Mouse (Mus musculus) neural tube, embryonic 14.5 days (tissue): ENCODE data around the gene Hoxd3. TPM values are rescaled to one million over a fixed set of nuclear protein-coding genes. Genes with fewer than 3 reads are reported as not detected.

Experiments used
- ATAC-seq: fragments of 200-750 bp; cut with Nextera tagmentation; 2 replicates; pipeline ENCODE4 v1.8.0; 2017; ENCODE audit warnings: low read depth, mild to moderate bottlenecking, moderate TSS enrichment, moderate library complexity
- H3K27ac ChIP-seq: fragments of 300-500 bp; sonication (generic); 2 replicates; pipeline ENCODE4 v1.5.1; 2014; ENCODE audit warnings: low read depth, mild to moderate bottlenecking, control low read depth, low read length, moderate library complexity, mixed read lengths
- H3K27me3 ChIP-seq: fragments of 300-500 bp; sonication (generic); 2 replicates; pipeline ENCODE4 v1.6.1; 2014; ENCODE audit warnings: low read length; ENCODE audit not compliant: control insufficient read depth, insufficient read depth
- H3K36me3 ChIP-seq: fragments of 300-500 bp; sonication (generic); 2 replicates; pipeline ENCODE4 v1.6.1; 2014; ENCODE audit warnings: low read length, mixed read lengths; ENCODE audit not compliant: control insufficient read depth, insufficient read depth
- H3K4me1 ChIP-seq: fragments of 300-500 bp; sonication (generic); 2 replicates; pipeline ENCODE4 v1.6.1; 2014; ENCODE audit warnings: low read length; ENCODE audit not compliant: control insufficient read depth, insufficient read depth
- H3K4me2 ChIP-seq: fragments of 300-500 bp; sonication (generic); 2 replicates; pipeline ENCODE4 v1.6.1; 2014; ENCODE audit warnings: mild to moderate bottlenecking, low read depth, low read length, control low read depth
- H3K4me3 ChIP-seq: fragments of 300-500 bp; sonication (generic); 2 replicates; pipeline ENCODE4 v1.5.1; 2014; ENCODE audit warnings: low read depth, low read length, control low read depth, mixed read lengths
- H3K9ac ChIP-seq: fragments of 300-500 bp; sonication (generic); replicated peaks from 2 replicates; pipeline ENCODE4 v1.6.1; 2014; ENCODE audit warnings: low read depth, mild to moderate bottlenecking, control low read depth, low read length, mixed read lengths
- H3K9me3 ChIP-seq: fragments of 300-500 bp; sonication (generic); 2 replicates; pipeline ENCODE4 v1.6.1; 2016; ENCODE audit warnings: low read length; ENCODE audit not compliant: control insufficient read depth
- WGBS: fragments of 180-500 bp; shearing (Covaris S2); extraction: QIAGEN DNeasy Blood & Tissue Kit; methylation state at CpG from one replicate; pipeline ENCODE4 v1.1.7; 2014; 5-methylcytosine and 5-hydroxymethylcytosine counted together
- polyA plus RNA-seq: library from polyadenylated mRNA; unstranded; fragments of >200 nt; fragmentation: Nextera tagmentation; extraction: Ambion mirVana; gene quantifications from 2 replicates; pipeline ENCODE4 v1.2.1, GENCODE M21; 2014

Hoxd3 gene
- polyA plus RNA-seq, 1 experiment from 2014 or later, result 13.5 TPM

GRCm38 (mm10) chr2:74683471-74683951, 28.2 kb upstream of the Hoxd3 start:
- no peaks in the 10 kb centered on the region for H3K36me3 ChIP-seq
- WGBS, result under 1% methylated on average over 18 of the region's 18 CpGs
- peak overlapping the region; percentile 81; the same call in 1 of the 2 replicates for H3K27ac ChIP-seq
- H3K9me3 ChIP-seq, result no peaks in the 10 kb centered on the region
- peak overlapping the region; percentile 66 for H3K9ac ChIP-seq
- 0 out of 2 replicates have a peak, but pooled peaks cover 4% of the 10 kb centered on the region for H3K4me1 ChIP-seq
- ATAC-seq, result peak; percentile 45
- H3K27me3 ChIP-seq, result peaks cover 45% of the 10 kb centered on the region
- peak overlapping the region; percentile 42 for H3K4me3 ChIP-seq
- peak overlapping the region; percentile 41 for H3K4me2 ChIP-seq

- Histone ChIP-seq H3K4me1 (0 out of 2 replicates have a peak, but pooled peaks cover 4% of the 10 kb centered on the region), H3K4me3 (peak overlapping the region; percentile 42), H3K9ac (peak overlapping the region; percentile 66), H3K9me3 (no peaks in the 10 kb centered on the region), H3K36me3 (no peaks in the 10 kb centered on the region), H3K4me2 (peak overlapping the region; percentile 41), H3K27ac (no peak overlapping the region), H3K27me3 (peaks cover 45% of the 10 kb centered on the region)
- no peak for ATAC-seq
- 4% methylated on average over 12 of the region's 12 CpGs for WGBS
Measured at GRCm38 (mm10) chr2:74684106-74684505, 27.6 kb upstream of the Hoxd3 start.

- peak overlapping the region; percentile 41; the same call in 1 of the 2 replicates for H3K4me2 ChIP-seq
- peaks cover 42% of the 10 kb centered on the region for H3K27me3 ChIP-seq
- H3K36me3 ChIP-seq, result no peaks in the 10 kb centered on the region
- ATAC-seq, result no peak
- no peak overlapping the region for H3K27ac ChIP-seq
- no peaks in the 10 kb centered on the region for H3K9me3 ChIP-seq
- H3K4me3 ChIP-seq, result peak overlapping the region; percentile 42; the same call in 1 of the 2 replicates
- WGBS, result 10% methylated on average over 4 of the region's 4 CpGs
- 0 out of 2 replicates have a peak, but pooled peaks cover 4% of the 10 kb centered on the region for H3K4me1 ChIP-seq
- no peak overlapping the region for H3K9ac ChIP-seq
Measured at GRCm38 (mm10) chr2:74685059-74685603, 26.6 kb upstream of the Hoxd3 start.

- H3K4me3 ChIP-seq, result peak overlapping the region; percentile 33
- peak overlapping the region; percentile 58; the same call in 1 of the 2 replicates for H3K9ac ChIP-seq
- peaks cover 37% of the 10 kb centered on the region for H3K27me3 ChIP-seq
- H3K9me3 ChIP-seq, result no peaks in the 10 kb centered on the region
- peak overlapping the region; percentile 44 for H3K4me2 ChIP-seq
- H3K36me3 ChIP-seq, result no peaks in the 10 kb centered on the region
- WGBS, result 4% methylated on average over 17 of the region's 17 CpGs
- peaks cover 4% of the 10 kb centered on the region; the same call in 1 of the 2 replicates for H3K4me1 ChIP-seq
- ATAC-seq, result no peak
- H3K27ac ChIP-seq, result peak overlapping the region; percentile 76; the same call in 1 of the 2 replicates
Measured at GRCm38 (mm10) chr2:74686301-74686987, 25.3 kb upstream of the Hoxd3 start.

- Histone ChIP-seq H3K9me3 (no peaks in the 10 kb centered on the region), H3K27ac (peak overlapping the region; percentile 76), H3K4me2 (peak overlapping the region; percentile 44)
Measured at GRCm38 (mm10) chr2:74686988-74687697, 24.6 kb upstream of the Hoxd3 start.

GRCm38 (mm10) chr2:74687698-74688555, 23.8 kb upstream of the Hoxd3 start:
- Histone ChIP-seq H3K36me3 (no peaks in the 10 kb centered on the region), H3K4me3 (peak overlapping the region; percentile 33), H3K27me3 (peaks cover 31% of the 10 kb centered on the region), H3K27ac (peak overlapping the region; percentile 76), H3K4me1 (no peaks in the 10 kb centered on the region; the same call in 1 of the 2 replicates), H3K4me2 (peak overlapping the region; percentile 44), H3K9ac (peak overlapping the region; percentile 58), H3K9me3 (no peaks in the 10 kb centered on the region)
- under 1% methylated on average over 31 of the region's 31 CpGs for WGBS
- no peak for ATAC-seq

More at GRCm38 (mm10) chr2:74686988-74687697, 24.6 kb upstream of the Hoxd3 start:
- peaks cover under 1% of the 10 kb centered on the region; the same call in 1 of the 2 replicates for H3K4me1 ChIP-seq
- ATAC-seq, result no peak
- H3K4me3 ChIP-seq, result peak overlapping the region; percentile 33
- H3K36me3 ChIP-seq, result no peaks in the 10 kb centered on the region
- peaks cover 35% of the 10 kb centered on the region for H3K27me3 ChIP-seq
- WGBS, result 1% methylated on average over 27 of the region's 27 CpGs
- peak overlapping the region; percentile 58 for H3K9ac ChIP-seq

GRCm38 (mm10) chr2:74688795-74689573, 22.7 kb upstream of the Hoxd3 start:
- Histone ChIP-seq H3K27ac (peak overlapping the region; percentile 83), H3K4me3 (peak overlapping the region; percentile 33; the same call in 1 of the 2 replicates), H3K36me3 (no peaks in the 10 kb centered on the region), H3K4me1 (no peaks in the 10 kb centered on the region; the same call in 1 of the 2 replicates), H3K9ac (peak overlapping the region; percentile 58; the same call in 1 of the 2 replicates), H3K9me3 (no peaks in the 10 kb centered on the region), H3K27me3 (peaks cover 25% of the 10 kb centered on the region), H3K4me2 (peak overlapping the region; percentile 44)
- ATAC-seq, result 0 out of 2 replicates have a peak, but pooled peaks have one; percentile 26
- 3% methylated on average over 12 of the region's 12 CpGs for WGBS
